ENCODE assay signal across 20 mouse cellular contexts in the genomic region with DNA sequence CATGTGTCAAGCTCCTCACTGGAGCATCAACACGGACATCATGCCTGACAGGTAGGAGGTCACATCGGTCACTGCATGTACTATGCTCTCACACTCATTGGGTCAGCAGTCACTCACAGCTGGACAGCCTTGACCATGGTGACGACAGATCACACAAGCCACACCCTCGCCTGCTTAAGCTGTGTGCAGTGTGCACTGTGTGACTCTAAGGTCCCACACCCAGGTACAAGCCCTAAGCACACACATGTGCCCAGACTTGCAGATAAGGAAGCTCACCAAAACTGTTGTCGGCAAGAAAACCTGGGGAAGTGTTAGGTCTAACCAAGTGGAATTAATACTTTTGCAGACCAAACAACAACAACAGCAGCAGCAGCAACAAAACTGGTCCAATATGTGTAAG. TPM values are rescaled to one million over a fixed set of nuclear protein-coding genes. Genes with fewer than 3 reads are reported as not detected.
A peak's percentile ranks its signal among the peaks of the same experiment; 100 is the strongest.
DNase-seq lines count a peak whose midpoint lies in the region; ATAC-seq and TF ChIP-seq lines count a peak whose summit lies in the region.
"Had no signal": no experiment of that assay in that cellular context is flagged by ENCODE, and none has a peak within 500 bp of the region (broad histone marks: within the 10 kb centered on the region; RNA-seq: fewer than 3 reads in every experiment).

No protein-coding gene starts in this region.

- no peak for TF ChIP-seq CTCF in intestine, postnatal 0 days (IDR thresholded peaks at IDR 0.05; ENCODE audit: low read depth)
- TF ChIP-seq CTCF in liver, postnatal 0 days (IDR thresholded peaks at IDR 0.05; ENCODE audit: low read depth) = no peak
- no peak for TF ChIP-seq CTCF in midbrain, postnatal 0 days (IDR thresholded peaks at IDR 0.05)

- no peaks in the 10 kb centered on the region; the same call in 1 of the 2 replicates for H3K9me3 ChIP-seq in heart, embryonic 12.5 days (replicated peaks)
- no peaks in the 10 kb centered on the region for H3K9me3 ChIP-seq in intestine, postnatal 0 days (ENCODE audit: control insufficient read depth)
- H3K9me3 ChIP-seq in liver, postnatal 0 days (ENCODE audit: low read length) = 0 out of 2 replicates have a peak, but pooled peaks cover 3% of the 10 kb centered on the region
- no peaks in the 10 kb centered on the region for H3K9me3 ChIP-seq in midbrain, embryonic 15.5 days
- 0 out of 2 replicates have a peak, but pooled peaks cover 3% of the 10 kb centered on the region for H3K9me3 ChIP-seq in midbrain, postnatal 0 days (ENCODE audit: low read length)
- H3K9me3 ChIP-seq: limb, embryonic 12.5 days had no signal

- no peak overlapping the region for H3K4me2 ChIP-seq in heart, embryonic 12.5 days
- no peak overlapping the region for H3K4me2 ChIP-seq in intestine, postnatal 0 days (replicated peaks; ENCODE audit: low read depth)
- peak overlapping the region; percentile 62 for H3K4me2 ChIP-seq in liver, postnatal 0 days (ENCODE audit: low read depth, low read length)
- no peak overlapping the region for H3K4me2 ChIP-seq in midbrain, embryonic 15.5 days
- H3K4me2 ChIP-seq in midbrain, postnatal 0 days (ENCODE audit: low read depth, low read length, poor library complexity, severe bottlenecking) = no peak overlapping the region
- H3K4me2 ChIP-seq: limb, embryonic 12.5 days; neural tube, embryonic 15.5 days had no signal

- H3K27me3 ChIP-seq in heart, embryonic 12.5 days (replicated peaks) = no peaks in the 10 kb centered on the region; the same call in 1 of the 2 replicates
- no peaks in the 10 kb centered on the region; the same call in 1 of the 2 replicates for H3K27me3 ChIP-seq in intestine, postnatal 0 days (replicated peaks; ENCODE audit: control insufficient read depth, insufficient read depth, low read length)
- 0 out of 2 replicates have a peak, but pooled peaks cover 5% of the 10 kb centered on the region for H3K27me3 ChIP-seq in liver, postnatal 0 days (ENCODE audit: insufficient read depth, low read length)
- H3K27me3 ChIP-seq in midbrain, embryonic 15.5 days (replicated peaks) = no peaks in the 10 kb centered on the region
- H3K27me3 ChIP-seq in midbrain, postnatal 0 days (ENCODE audit: insufficient read depth, low read length) = no peaks in the 10 kb centered on the region
- H3K27me3 ChIP-seq: limb, embryonic 12.5 days; neural tube, embryonic 15.5 days had no signal

- no peak overlapping the region for H3K27ac ChIP-seq in heart, embryonic 12.5 days (ENCODE audit: poor library complexity, severe bottlenecking)
- no peak overlapping the region for H3K27ac ChIP-seq in intestine, postnatal 0 days (ENCODE audit: low read depth, low read length)
- peak overlapping the region; percentile 83 for H3K27ac ChIP-seq in liver, postnatal 0 days (ENCODE audit: low read depth)
- H3K27ac ChIP-seq in midbrain, embryonic 15.5 days = no peak overlapping the region
- no peak overlapping the region for H3K27ac ChIP-seq in midbrain, postnatal 0 days (ENCODE audit: low read depth, low read length)
- H3K27ac ChIP-seq: hindbrain, postnatal 0 days; layer of hippocampus, adult 2 months; left cerebral cortex, adult 2 months; limb, embryonic 12.5 days; neural tube, embryonic 15.5 days had no signal

- H3K9ac ChIP-seq in heart, embryonic 12.5 days = no peak overlapping the region
- H3K9ac ChIP-seq in intestine, postnatal 0 days (ENCODE audit: low read depth, low read length) = no peak overlapping the region
- H3K9ac ChIP-seq in liver, postnatal 0 days (replicated peaks) = peak overlapping the region; percentile 34; the same call in 1 of the 2 replicates
- H3K9ac ChIP-seq in midbrain, embryonic 15.5 days = no peak overlapping the region
- H3K9ac ChIP-seq in midbrain, postnatal 0 days (replicated peaks; ENCODE audit: low read length, poor library complexity, severe bottlenecking) = no peak overlapping the region
- H3K9ac ChIP-seq: limb, embryonic 12.5 days; neural tube, embryonic 15.5 days had no signal

- H3K4me3 ChIP-seq in heart, embryonic 12.5 days = no peak overlapping the region
- H3K4me3 ChIP-seq in intestine, postnatal 0 days (ENCODE audit: low read depth, low read length) = no peak overlapping the region
- H3K4me3 ChIP-seq in liver, postnatal 0 days (ENCODE audit: low read depth, low read length) = no peak overlapping the region
- no peak overlapping the region for H3K4me3 ChIP-seq in midbrain, embryonic 15.5 days
- no peak overlapping the region for H3K4me3 ChIP-seq in midbrain, postnatal 0 days (ENCODE audit: low read depth, low read length)
- H3K4me3 ChIP-seq: layer of hippocampus, adult 2 months; left cerebral cortex, adult 2 months; limb, embryonic 12.5 days; neural tube, embryonic 15.5 days had no signal

- 52% methylated on average over 5 of the region's 5 CpGs for WGBS in heart, embryonic 12.5 days
- 54% methylated on average over 5 of the region's 5 CpGs for WGBS in intestine, postnatal 0 days
- WGBS in liver, postnatal 0 days (ENCODE audit: insufficient replicate concordance) = 58% methylated on average over 5 of the region's 5 CpGs
- WGBS in midbrain, embryonic 15.5 days = 84% methylated on average over 5 of the region's 5 CpGs
- 87% methylated on average over 5 of the region's 5 CpGs for WGBS in midbrain, postnatal 0 days

- H3K36me3 ChIP-seq in heart, embryonic 12.5 days = no peaks in the 10 kb centered on the region
- H3K36me3 ChIP-seq in intestine, postnatal 0 days (ENCODE audit: control insufficient read depth, insufficient read depth) = no peaks in the 10 kb centered on the region
- no peaks in the 10 kb centered on the region for H3K36me3 ChIP-seq in liver, postnatal 0 days (replicated peaks; ENCODE audit: insufficient read depth, low read length)
- H3K36me3 ChIP-seq in midbrain, embryonic 15.5 days (replicated peaks) = no peaks in the 10 kb centered on the region
- no peaks in the 10 kb centered on the region for H3K36me3 ChIP-seq in midbrain, postnatal 0 days (ENCODE audit: insufficient read depth, low read length)
- H3K36me3 ChIP-seq: limb, embryonic 12.5 days; neural tube, embryonic 15.5 days had no signal

- TF ChIP-seq EP300 in liver, postnatal 0 days (IDR thresholded peaks at IDR 0.05; ENCODE audit: low read depth) = no peak

- H3K4me1 ChIP-seq in heart, embryonic 12.5 days (replicated peaks) = 0 out of 2 replicates have a peak, but pooled peaks cover 4% of the 10 kb centered on the region
- H3K4me1 ChIP-seq in intestine, postnatal 0 days (replicated peaks; ENCODE audit: control insufficient read depth, insufficient read depth, low read length) = no peaks in the 10 kb centered on the region
- H3K4me1 ChIP-seq in liver, postnatal 0 days (ENCODE audit: insufficient read depth) = peaks cover 7% of the 10 kb centered on the region
- no peaks in the 10 kb centered on the region for H3K4me1 ChIP-seq in midbrain, embryonic 15.5 days
- H3K4me1 ChIP-seq in midbrain, postnatal 0 days (ENCODE audit: insufficient read depth, low read length) = no peaks in the 10 kb centered on the region
- H3K4me1 ChIP-seq: limb, embryonic 12.5 days; neural tube, embryonic 15.5 days had no signal

- no peak for DNase-seq in heart, adult 9 months (ENCODE audit: low spot score in 2 of 2)
- DNase-seq in c-Kit-positive CD71-positive TER-119-positive erythroid progenitor cells, embryonic 14.5 days (ENCODE audit: low spot score) = peak; percentile 57
- DNase-seq in liver, postnatal 0 days = no peak
- no peak for DNase-seq in testis, postnatal 10 days (ENCODE audit: low spot score)
- DNase-seq in midbrain, postnatal 0 days (ENCODE audit: low spot score) = no peak
- DNase-seq: adrenal gland, adult 2 months; B cell, adult 2 months; cerebellum, postnatal 10 days; heart, postnatal 10 days; kidney, adult 9 months; retina, postnatal 1 day; thymus, adult 18-20 months had no signal

- peak; percentile 77 for ATAC-seq in heart, embryonic 12.5 days (ENCODE audit: insufficient number of reproducible peaks, low FRiP score)
- ATAC-seq in intestine, postnatal 0 days = peak; percentile 47; the same call in 1 of the 2 replicates
- ATAC-seq in liver, postnatal 0 days = peak; percentile 84
- ATAC-seq in midbrain, embryonic 15.5 days (replicated peaks) = no peak
- no peak for ATAC-seq in midbrain, postnatal 0 days (ENCODE audit: low FRiP score)
- ATAC-seq: hindbrain, postnatal 0 days had no signal

RNA-seq across cellular contexts. Expression of a gene that starts 23.3 kb away (rescaled TPM):
- 9.6 and 10.5 TPM in 2 replicates for polyA plus RNA-seq in heart, embryonic 12.5 days (2016; fragmentation: Nextera tagmentation; extraction: Ambion mirVana)
- 1.6 and 1.8 TPM in 2 replicates for polyA plus RNA-seq in intestine, postnatal 0 days (2015; fragmentation: Nextera tagmentation; extraction: Ambion mirVana)
- polyA plus RNA-seq in liver, postnatal 0 days (2015; fragmentation: Nextera tagmentation; extraction: Ambion mirVana) = 0.92 and 1.00 TPM in 2 replicates
- polyA plus RNA-seq in midbrain, embryonic 15.5 days (2015; fragmentation: Nextera tagmentation; extraction: Ambion mirVana) = 1.6 TPM in 2 replicates
- 1.8 and 2.7 TPM in 2 replicates for total RNA-seq in midbrain, postnatal 0 days (2014; rRNA removed)
- 0.91 and 1.0 TPM in 2 replicates for polyA plus RNA-seq in midbrain, postnatal 0 days (2015; fragmentation: Nextera tagmentation; extraction: Ambion mirVana)

RNA-seq across cellular contexts. Expression of a gene that starts 34.5 kb away (rescaled TPM):
- polyA plus RNA-seq in heart, embryonic 12.5 days (2016; fragmentation: Nextera tagmentation; extraction: Ambion mirVana) = 13.4 and 14.4 TPM in 2 replicates
- polyA plus RNA-seq in intestine, postnatal 0 days (2015; fragmentation: Nextera tagmentation; extraction: Ambion mirVana) = 22.1 and 23.7 TPM in 2 replicates
- polyA plus RNA-seq in liver, postnatal 0 days (2015; fragmentation: Nextera tagmentation; extraction: Ambion mirVana) = 4.9 and 5.7 TPM in 2 replicates
- polyA plus RNA-seq in midbrain, embryonic 15.5 days (2015; fragmentation: Nextera tagmentation; extraction: Ambion mirVana) = 13.4 and 13.8 TPM in 2 replicates
- 59.1 and 62.2 TPM in 2 replicates for total RNA-seq in midbrain, postnatal 0 days (2014; rRNA removed)
- 8.9 and 9.4 TPM in 2 replicates for polyA plus RNA-seq in midbrain, postnatal 0 days (2015; fragmentation: Nextera tagmentation; extraction: Ambion mirVana)

RNA-seq across cellular contexts. Expression of a gene that starts 43.4 kb away (rescaled TPM):
- polyA plus RNA-seq in heart, embryonic 12.5 days (2016; fragmentation: Nextera tagmentation; extraction: Ambion mirVana) = 0.32 and 0.36 TPM in 2 replicates
- 0.95 and 1.0 TPM in 2 replicates for polyA plus RNA-seq in intestine, postnatal 0 days (2015; fragmentation: Nextera tagmentation; extraction: Ambion mirVana)
- polyA plus RNA-seq in liver, postnatal 0 days (2015; fragmentation: Nextera tagmentation; extraction: Ambion mirVana) = 0.18 and 0.27 TPM in 2 replicates
- 31.6 and 33.4 TPM in 2 replicates for polyA plus RNA-seq in midbrain, embryonic 15.5 days (2015; fragmentation: Nextera tagmentation; extraction: Ambion mirVana)
- total RNA-seq in midbrain, postnatal 0 days (2014; rRNA removed) = 47.3 and 53.6 TPM in 2 replicates
- polyA plus RNA-seq in midbrain, postnatal 0 days (2015; fragmentation: Nextera tagmentation; extraction: Ambion mirVana) = 20.5 and 20.9 TPM in 2 replicates

Comparison
In these comparisons a context has a peak if more than half of its experiments do, and no peak if none do; other contexts are left out.
1. ATAC-seq: peak in heart, embryonic 12.5 days (single experiment), intestine, postnatal 0 days (single experiment) and liver, postnatal 0 days (single experiment); none in midbrain, embryonic 15.5 days (single experiment) and midbrain, postnatal 0 days (single experiment).
2. RNA of a gene that starts 43.4 kb away (polyA plus RNA-seq): 31.6 to 33.4 TPM in midbrain, embryonic 15.5 days and 20.5 to 20.9 TPM in midbrain, postnatal 0 days; 0.95 to 1.0 TPM in intestine, postnatal 0 days, 0.32 to 0.36 TPM in heart, embryonic 12.5 days and 0.18 to 0.27 TPM in liver, postnatal 0 days; every median in the first group is over 10 times any median in the second.